In genomic region chr10:42864696-42865095, GRCm38 (mm10) we compare ENCODE assay signal across 10 mouse cellular contexts. TPM values are rescaled to one million over a fixed set of nuclear protein-coding genes. Genes with fewer than 3 reads are reported as not detected.
A peak's percentile ranks its signal among the peaks of the same experiment; 100 is the strongest.
DNase-seq lines count a peak whose midpoint lies in the region; ATAC-seq and TF ChIP-seq lines count a peak whose summit lies in the region.
"Had no signal": no experiment of that assay in that cellular context is flagged by ENCODE, and none has a peak within 500 bp of the region (broad histone marks: within the 10 kb centered on the region; RNA-seq: fewer than 3 reads in every experiment).

No protein-coding gene starts in this region.

- H3K9ac ChIP-seq in lung, embryonic 15.5 days: no peak overlapping the region
- no peak overlapping the region for H3K9ac ChIP-seq in embryonic facial prominence, embryonic 12.5 days
- H3K9ac ChIP-seq in heart, postnatal 0 days (replicated peaks; ENCODE audit: low read depth, low read length): no peak overlapping the region
- no peak overlapping the region for H3K9ac ChIP-seq in midbrain, postnatal 0 days (replicated peaks; ENCODE audit: low read length, poor library complexity, severe bottlenecking)

- TF ChIP-seq EP300 in heart, postnatal 0 days (IDR thresholded peaks at IDR 0.05; ENCODE audit: low read depth): no peak

- peak overlapping the region; percentile 59 for H3K4me2 ChIP-seq in lung, embryonic 15.5 days
- H3K4me2 ChIP-seq in embryonic facial prominence, embryonic 12.5 days (replicated peaks): peak overlapping the region; percentile 44; the same call in 1 of the 2 replicates
- peak overlapping the region; percentile 65; the same call in 1 of the 2 replicates for H3K4me2 ChIP-seq in heart, postnatal 0 days (ENCODE audit: low read depth, low read length)
- H3K4me2 ChIP-seq in midbrain, postnatal 0 days (ENCODE audit: low read depth, low read length, poor library complexity, severe bottlenecking): peak overlapping the region; percentile 65

- H3K27ac ChIP-seq in lung, embryonic 15.5 days: peak overlapping the region; percentile 18; the same call in 1 of the 2 replicates
- no peak overlapping the region for H3K27ac ChIP-seq in embryonic facial prominence, embryonic 12.5 days
- 0 out of 2 replicates have a peak overlapping the region, but pooled peaks have one; percentile 20 for H3K27ac ChIP-seq in heart, postnatal 0 days (ENCODE audit: low read depth)
- H3K27ac ChIP-seq in midbrain, postnatal 0 days (ENCODE audit: low read depth, low read length): no peak overlapping the region
- H3K27ac ChIP-seq: macrophage had no signal

- H3K27me3 ChIP-seq in lung, embryonic 15.5 days: peaks cover 11% of the 10 kb centered on the region
- H3K27me3 ChIP-seq in embryonic facial prominence, embryonic 12.5 days: no peaks in the 10 kb centered on the region
- no peaks in the 10 kb centered on the region for H3K27me3 ChIP-seq in heart, postnatal 0 days (ENCODE audit: control insufficient read depth, insufficient read depth, low read length)
- no peaks in the 10 kb centered on the region for H3K27me3 ChIP-seq in midbrain, postnatal 0 days (ENCODE audit: insufficient read depth, low read length)

- peak; percentile 43; the same call in 1 of the 2 replicates for ATAC-seq in lung, embryonic 15.5 days (ENCODE audit: borderline replicate concordance, extremely low read depth, low FRiP score, low TSS enrichment)
- ATAC-seq in embryonic facial prominence, embryonic 12.5 days (ENCODE audit: insufficient number of reproducible peaks, insufficient read depth, low FRiP score, low TSS enrichment): no peak
- ATAC-seq in heart, postnatal 0 days (ENCODE audit: insufficient read depth, low read depth): no peak
- ATAC-seq in midbrain, postnatal 0 days (ENCODE audit: low FRiP score): no peak

- no peak overlapping the region for H3K4me3 ChIP-seq in lung, embryonic 15.5 days
- no peak overlapping the region for H3K4me3 ChIP-seq in lung, adult 2 months (replicated peaks; ENCODE audit: extremely low read depth, low read depth, low read length)
- no peak overlapping the region for H3K4me3 ChIP-seq in embryonic facial prominence, embryonic 12.5 days
- H3K4me3 ChIP-seq in heart, postnatal 0 days (ENCODE audit: low read depth, low read length): no peak overlapping the region
- peak overlapping the region; percentile 38; the same call in 1 of the 2 replicates for H3K4me3 ChIP-seq in midbrain, postnatal 0 days (ENCODE audit: low read depth, low read length)

- intact Hi-C loops in left cerebral cortex, postnatal 4 days (cut with DNase I): no loop called here

- 26% methylated on average over 5 of the region's 5 CpGs for WGBS in lung, embryonic 15.5 days
- 61% methylated on average over 5 of the region's 5 CpGs for WGBS in lung, adult 2 months
- 32% methylated on average over 5 of the region's 5 CpGs for WGBS in embryonic facial prominence, embryonic 12.5 days
- 34% methylated on average over 5 of the region's 5 CpGs for WGBS in heart, postnatal 0 days
- WGBS in midbrain, postnatal 0 days: 39% methylated on average over 5 of the region's 5 CpGs

- DNase-seq in lung, adult 2 months: no peak
- peak; percentile 24 for DNase-seq in heart, postnatal 0 days (ENCODE audit: low spot score)
- peak; percentile 15 for DNase-seq in midbrain, postnatal 0 days (ENCODE audit: low spot score)
- no peak for DNase-seq in right cerebral cortex, adult 18-20 months
- no peak for DNase-seq in natural killer cell, adult 2 months (ENCODE audit: low spot score in 2 of 2)
- DNase-seq in left cerebral cortex, postnatal 4 days: no peak
- DNase-seq: kidney, adult 2 months had no signal

- no peaks in the 10 kb centered on the region for H3K36me3 ChIP-seq in lung, embryonic 15.5 days
- H3K36me3 ChIP-seq in embryonic facial prominence, embryonic 12.5 days: no peaks in the 10 kb centered on the region
- no peaks in the 10 kb centered on the region for H3K36me3 ChIP-seq in heart, postnatal 0 days (replicated peaks; ENCODE audit: control insufficient read depth, insufficient read depth, low read length)
- no peaks in the 10 kb centered on the region for H3K36me3 ChIP-seq in midbrain, postnatal 0 days (ENCODE audit: insufficient read depth, low read length)

- no peak for TF ChIP-seq POLR2A in lung, adult 2 months (IDR thresholded peaks at IDR 0.05; ENCODE audit: borderline replicate concordance, extremely low read depth, low read depth, low read length)

- no peaks in the 10 kb centered on the region for H3K9me3 ChIP-seq in lung, embryonic 15.5 days
- H3K9me3 ChIP-seq in embryonic facial prominence, embryonic 12.5 days: no peaks in the 10 kb centered on the region
- no peaks in the 10 kb centered on the region for H3K9me3 ChIP-seq in heart, postnatal 0 days (replicated peaks; ENCODE audit: control insufficient read depth, low read length)
- H3K9me3 ChIP-seq in midbrain, postnatal 0 days (ENCODE audit: low read length): no peaks in the 10 kb centered on the region

- TF ChIP-seq CTCF in lung, adult 2 months (IDR thresholded peaks at IDR 0.05; ENCODE audit: insufficient read depth, low read length): no peak
- no peak for TF ChIP-seq CTCF in heart, postnatal 0 days (IDR thresholded peaks at IDR 0.05; ENCODE audit: low read depth)
- TF ChIP-seq CTCF in midbrain, postnatal 0 days (IDR thresholded peaks at IDR 0.05): no peak

- H3K4me1 ChIP-seq in lung, embryonic 15.5 days: peaks cover 25% of the 10 kb centered on the region
- peaks cover 14% of the 10 kb centered on the region for H3K4me1 ChIP-seq in lung, adult 2 months (ENCODE audit: control insufficient read depth, insufficient read depth, low read length)
- H3K4me1 ChIP-seq in embryonic facial prominence, embryonic 12.5 days: peaks cover 27% of the 10 kb centered on the region
- H3K4me1 ChIP-seq in heart, postnatal 0 days (ENCODE audit: control insufficient read depth, insufficient read depth): peaks cover 4% of the 10 kb centered on the region; the same call in 1 of the 2 replicates
- peaks cover 6% of the 10 kb centered on the region for H3K4me1 ChIP-seq in midbrain, postnatal 0 days (ENCODE audit: insufficient read depth, low read length)

RNA-seq across cellular contexts. Expression of gene Scml4, which starts 4.5 kb away (rescaled TPM):
- 0.38 and 0.61 TPM in 2 replicates for polyA plus RNA-seq in lung, embryonic 15.5 days (2015; fragmentation: Nextera tagmentation; extraction: Ambion mirVana)
- 2.9 and 3.1 TPM in 2 replicates for polyA plus RNA-seq in lung, adult 2 months (2012; rRNA removed)
- polyA plus RNA-seq in embryonic facial prominence, embryonic 12.5 days (2016; fragmentation: Nextera tagmentation; extraction: Ambion mirVana): 0.37 and 1.1 TPM in 2 replicates
- 0.19 and 4.9 TPM in 2 replicates for total RNA-seq in heart, postnatal 0 days (2014; rRNA removed; ENCODE audit: low replicate concordance)
- polyA plus RNA-seq in heart, postnatal 0 days (2015; fragmentation: Nextera tagmentation; extraction: Ambion mirVana): 1.1 and 1.2 TPM in 2 replicates
- total RNA-seq in midbrain, postnatal 0 days (2014; rRNA removed): 53.8 and 57.1 TPM in 2 replicates
- 11.4 and 12.9 TPM in 2 replicates for polyA plus RNA-seq in midbrain, postnatal 0 days (2015; fragmentation: Nextera tagmentation; extraction: Ambion mirVana)
- total RNA-seq in left cerebral cortex, postnatal 4 days (2021): 10 to 100 TPM; 11.1 to 11.6 TPM
- polyA plus RNA-seq: macrophage had no signal

Comparison
In these comparisons a context has a peak if more than half of its experiments do, and no peak if none do; other contexts are left out.
1. H3K27ac ChIP-seq: peak in lung, embryonic 15.5 days (single experiment) and heart, postnatal 0 days (single experiment); none in embryonic facial prominence, embryonic 12.5 days (single experiment) and midbrain, postnatal 0 days (single experiment).
2. DNase-seq: peak in heart, postnatal 0 days (single experiment) and midbrain, postnatal 0 days (single experiment); none in lung, adult 2 months (single experiment), right cerebral cortex, adult 18-20 months (single experiment), natural killer cell, adult 2 months (0 of 2) and left cerebral cortex, postnatal 4 days (single experiment).
3. Peak in every context shown above with its lines, with median percentiles within 50 percentile points of each other: H3K4me2 ChIP-seq.